Mouse (Mus musculus) urinary bladder, postnatal 14 days (tissue): ENCODE results near the gene Odaph.
"Not testable (repeated sequence)": the region's sequence is repeated elsewhere in the genome, so short reads cannot be mapped to it uniquely, and the experiment has no call there.

Source experiments
- DNase-seq: peaks from one replicate; pipeline ENCODE4 v3.0.0; 2021; ENCODE audit warnings: low spot score

Odaph gene

GRCm38 (mm10) chr5:91987236-91987635 lies at the start of gene Odaph:
Gene Odaph, plus strand, starts transcription at chr5:91987475.
- no peak for DNase-seq

GRCm38 (mm10) chr5:91945609-91946008 lies 41.7 kb upstream of the Odaph start:
- DNase-seq = not testable (repeated sequence)

DNA sequence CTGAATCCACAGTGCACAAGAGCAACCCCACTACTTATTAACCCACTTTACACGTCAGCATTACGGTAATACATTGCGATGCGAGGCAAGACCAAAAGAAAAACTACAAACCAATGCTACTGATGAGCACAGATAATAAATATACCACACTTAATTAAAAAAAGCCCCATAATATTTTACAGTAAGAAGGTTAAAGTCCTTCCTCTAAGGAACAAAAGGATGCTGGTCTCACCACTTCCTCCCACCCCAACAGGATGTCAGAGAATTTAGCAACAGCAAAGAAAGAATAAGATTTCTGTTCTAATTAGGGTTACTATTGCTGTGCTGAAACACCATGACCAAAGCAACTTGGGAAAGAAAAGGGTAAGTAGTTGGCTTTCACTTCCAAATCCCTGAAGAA lies 40.3 kb upstream of the Odaph start:
- no peak for DNase-seq

- DNase-seq = no peak
Measured at GRCm38 (mm10) chr5:91949441-91949840, 37.8 kb upstream of the Odaph start.

DNA sequence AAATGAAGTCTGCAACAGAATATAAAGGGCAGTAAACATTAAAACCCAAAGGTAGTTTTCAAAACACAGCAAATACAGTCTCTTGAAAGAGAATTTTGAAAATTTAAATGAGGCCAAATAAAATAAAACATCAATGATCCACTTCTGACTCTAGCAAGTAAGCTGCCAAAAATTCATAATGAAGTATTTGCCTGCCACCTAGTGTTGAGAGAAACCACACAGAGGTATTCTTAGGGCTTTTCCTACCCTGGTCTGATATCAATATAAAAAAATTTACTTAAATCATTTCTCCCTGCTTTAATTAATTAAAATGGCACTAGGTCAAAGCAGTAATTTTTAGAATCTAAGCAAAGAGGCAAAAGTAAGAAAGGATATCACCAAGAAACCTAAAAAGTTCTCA lies 35.9 kb upstream of the Odaph start:
- DNase-seq = no peak

DNA sequence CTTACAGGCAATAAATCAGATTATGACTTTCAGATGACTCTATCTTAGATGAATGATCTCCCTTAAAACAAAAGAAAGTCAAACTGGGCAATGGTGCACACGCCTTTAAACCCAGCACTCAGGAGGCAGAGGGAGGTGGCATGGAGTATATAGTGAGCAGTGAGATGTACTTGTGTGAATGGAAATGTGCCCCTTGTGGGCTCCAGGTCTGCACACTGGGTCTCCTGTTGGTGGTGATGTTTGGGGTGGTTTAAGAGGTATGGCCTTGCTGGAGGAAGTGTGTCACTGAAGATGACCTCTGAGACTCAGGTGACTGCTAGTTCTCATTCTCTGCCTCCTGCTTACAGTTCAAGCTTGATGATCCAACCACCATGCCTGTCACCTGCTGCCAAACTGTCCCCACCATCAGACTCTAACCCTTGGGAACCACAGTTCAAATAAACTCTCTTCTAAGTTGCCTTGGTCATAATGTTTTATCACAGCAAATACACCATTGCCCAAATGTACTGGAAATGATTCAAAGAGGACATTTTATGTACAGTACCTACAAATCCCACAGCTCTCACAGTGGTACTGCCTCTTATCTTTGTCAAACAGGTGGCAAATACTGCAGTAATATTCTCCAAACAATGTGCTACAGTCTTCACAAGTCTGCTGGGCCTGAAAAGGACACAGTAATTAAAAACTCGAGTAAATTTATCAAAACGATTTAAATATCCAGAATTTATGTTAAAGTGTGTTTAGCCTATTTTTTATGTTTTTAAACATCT lies 30.1 kb upstream of the Odaph start:
- DNase-seq = no peak

DNA sequence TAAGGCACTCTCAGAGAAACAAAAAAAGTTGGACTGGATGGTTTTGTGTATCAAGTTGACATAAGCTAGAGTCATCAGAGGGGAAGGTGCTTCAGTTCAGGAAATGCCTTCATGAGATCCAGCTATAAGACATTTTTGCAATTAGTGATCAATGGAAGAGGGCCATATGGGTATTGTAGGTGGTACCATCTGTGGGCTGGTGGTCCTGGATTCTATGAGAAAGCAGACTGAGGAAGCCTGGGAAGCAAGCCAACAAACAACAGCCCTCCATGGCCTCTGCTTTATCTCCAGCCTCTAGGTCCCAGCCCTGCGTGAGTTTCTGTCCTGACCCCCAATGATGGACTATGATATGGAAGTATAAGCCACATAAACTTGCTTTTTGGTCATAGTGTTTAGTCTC lies 28.2 kb upstream of the Odaph start:
- DNase-seq = no peak

DNA sequence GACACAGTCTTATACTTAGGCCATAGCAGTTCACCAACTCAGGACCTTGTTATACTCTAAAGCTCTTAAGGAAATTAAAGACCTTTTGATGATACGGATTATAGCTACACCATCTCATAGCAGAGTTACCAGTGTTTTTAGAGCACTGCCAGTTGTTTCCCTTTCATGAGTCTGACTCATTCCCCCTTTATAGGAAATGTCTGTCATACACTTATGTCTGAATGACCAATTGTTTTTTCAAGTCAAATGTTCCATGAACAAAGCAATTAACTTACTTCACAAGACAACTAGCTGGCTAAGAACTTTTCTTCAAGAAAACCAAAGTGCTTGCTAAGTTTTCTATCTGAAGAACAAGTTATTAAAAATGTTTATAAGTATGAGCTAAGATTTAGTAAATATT lies 27.3 kb upstream of the Odaph start:
- no peak for DNase-seq

DNA sequence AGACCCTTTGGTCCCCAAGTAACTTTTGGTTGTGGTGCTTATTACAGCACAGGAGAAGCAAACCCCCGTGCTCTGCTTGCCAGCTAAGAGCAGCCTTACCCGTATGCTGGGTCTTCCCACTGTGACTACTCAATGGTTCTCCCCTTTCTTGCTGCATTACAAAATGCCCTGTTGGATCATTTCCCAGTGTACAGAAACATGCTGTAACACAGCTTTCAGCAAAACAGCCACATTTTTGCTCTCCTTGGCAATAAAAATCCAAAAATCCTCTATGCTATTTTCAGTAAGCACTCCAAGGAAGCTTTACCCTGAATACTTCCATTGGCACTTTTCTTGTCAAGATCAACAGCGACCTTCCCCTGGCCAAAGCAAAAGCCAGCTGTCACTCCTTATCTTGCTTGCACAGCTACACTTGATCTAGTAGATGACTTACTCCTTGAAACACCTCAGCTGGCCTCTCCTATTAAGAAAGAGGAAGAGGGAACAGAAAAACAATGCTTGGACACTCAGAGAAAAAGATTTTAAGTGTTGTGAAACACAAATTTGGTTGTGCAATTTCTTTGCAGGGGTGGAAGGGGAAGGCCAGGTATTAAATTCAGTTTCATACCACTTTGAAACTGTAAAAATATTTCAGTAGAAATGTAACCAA lies 26.5 kb upstream of the Odaph start:
- no peak for DNase-seq

DNA sequence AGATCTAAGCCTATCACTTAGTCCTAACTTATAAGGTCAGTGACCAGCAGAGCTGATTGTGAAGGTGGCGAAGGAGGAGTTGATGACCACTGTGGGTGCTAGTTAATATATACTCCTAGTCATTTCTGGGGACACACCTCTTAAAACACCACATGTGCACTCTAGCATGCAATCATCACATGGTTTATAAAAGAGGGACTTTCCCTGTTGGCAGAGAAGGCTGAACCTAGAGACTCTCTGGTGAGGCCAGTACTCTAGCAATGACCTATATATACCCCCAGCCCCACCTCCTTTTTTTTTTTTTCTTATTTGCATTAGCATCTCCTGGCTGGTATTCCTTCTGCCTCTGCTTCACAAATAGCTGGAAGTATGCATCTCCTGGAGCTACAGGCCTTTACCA lies 25.9 kb upstream of the Odaph start:
- no peak for DNase-seq

- DNase-seq = no peak
Measured at GRCm38 (mm10) chr5:91962259-91962638, 25.0 kb upstream of the Odaph start.

DNA sequence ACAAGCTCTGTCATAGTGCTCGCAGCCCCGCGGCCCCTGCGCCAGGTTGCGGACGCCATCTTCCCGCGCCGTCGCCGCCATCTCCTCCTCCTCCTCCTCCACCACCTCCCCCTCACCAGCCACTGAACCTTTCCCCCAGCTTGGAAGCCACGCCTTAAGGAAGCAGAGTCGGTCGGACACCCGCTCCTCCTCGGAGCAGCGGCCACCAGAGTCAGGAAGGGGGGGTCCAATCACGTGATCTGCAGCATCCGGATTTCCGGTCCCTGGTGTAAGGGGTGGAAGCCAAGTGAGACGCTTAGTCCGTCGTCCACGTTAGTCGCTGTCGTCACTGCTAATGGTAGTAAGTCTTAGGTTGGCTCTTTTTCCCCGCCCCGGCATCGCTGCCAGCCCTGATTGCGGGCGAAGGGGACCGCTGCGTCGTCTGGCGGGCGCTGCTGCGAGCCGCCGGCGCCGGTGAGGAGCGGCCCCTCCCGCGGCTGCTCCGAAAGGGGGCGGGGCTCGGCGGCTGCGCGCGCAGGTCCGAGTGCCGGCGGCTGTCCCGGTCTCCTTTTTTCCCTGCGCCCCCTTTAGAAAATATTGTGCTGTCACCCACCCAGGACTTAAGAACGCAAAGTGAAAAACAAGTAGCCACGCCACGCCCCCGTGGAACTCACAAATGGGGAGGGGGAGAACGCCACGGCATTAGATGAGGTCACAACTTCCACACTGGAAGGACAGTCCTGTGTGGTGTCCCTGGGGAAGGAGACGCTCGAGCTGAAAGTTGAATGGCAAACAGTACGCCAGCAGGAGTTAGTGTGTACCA lies 24.4 kb upstream of the Odaph start, which contains the start of gene Rchy1:
Rchy1 (minus strand) TSS at position 430 of the 802 bp plus-strand sequence.
- DNase-seq = peak; percentile 95

GRCm38 (mm10) chr5:91972046-91972445 lies 15.2 kb upstream of the Odaph start:
- DNase-seq = no peak

GRCm38 (mm10) chr5:91974002-91974401 lies 13.3 kb upstream of the Odaph start:
- DNase-seq = no peak

- no peak for DNase-seq
Measured at GRCm38 (mm10) chr5:91975758-91976157, 11.5 kb upstream of the Odaph start.

GRCm38 (mm10) chr5:91976566-91977396 lies 10.5 kb upstream of the Odaph start:
- DNase-seq = no peak

DNA sequence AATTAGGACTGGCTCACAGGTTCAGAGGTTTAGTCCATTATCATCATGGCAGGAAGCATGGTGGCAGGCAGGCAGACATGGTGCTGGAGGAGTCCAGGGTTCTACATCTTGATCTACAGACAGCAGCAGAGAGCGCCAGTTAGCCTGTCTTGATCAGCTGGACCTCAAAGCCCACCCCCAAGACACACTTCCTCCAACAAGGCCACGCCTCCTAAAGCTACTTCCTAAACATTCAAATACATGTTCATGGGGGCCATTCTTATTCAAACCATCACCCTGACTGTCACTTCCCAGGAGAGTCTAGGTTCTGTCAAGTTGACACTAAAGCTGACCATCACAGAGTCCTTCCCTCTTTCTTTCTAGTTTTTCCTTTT lies 9.9 kb upstream of the Odaph start:
- DNase-seq = no peak

DNA sequence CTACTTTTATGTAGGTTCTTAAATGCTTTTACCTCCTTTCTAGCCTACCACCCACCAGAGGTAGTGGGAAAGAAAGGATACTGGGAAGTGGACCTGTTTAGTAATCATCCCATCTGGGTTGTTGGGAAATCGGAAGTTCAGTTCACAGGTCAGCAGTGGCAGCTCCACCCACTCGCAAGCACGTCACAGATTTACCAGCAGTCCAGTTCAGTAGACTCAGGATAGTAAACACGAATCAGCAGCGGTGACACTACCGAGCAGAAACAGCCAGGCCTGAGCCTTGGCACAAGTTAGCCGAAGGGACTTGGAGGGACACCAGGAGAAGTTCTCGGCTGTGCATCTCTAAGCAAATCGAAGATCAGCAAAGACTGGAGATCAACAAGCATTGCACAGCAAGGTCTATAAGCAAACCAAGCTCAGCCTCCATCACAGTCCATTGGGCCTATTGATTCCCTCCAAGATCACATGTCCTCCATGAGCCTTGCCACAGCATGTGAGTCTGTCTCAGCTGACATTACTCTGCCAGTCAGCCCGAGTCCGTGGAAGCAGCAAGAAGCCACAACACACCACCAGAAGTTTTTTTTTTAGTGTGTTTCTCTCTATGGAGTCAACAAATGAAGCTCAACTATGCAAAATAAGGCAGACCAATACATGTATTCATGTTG lies 6.0 kb upstream of the Odaph start:
- no peak for DNase-seq

DNA sequence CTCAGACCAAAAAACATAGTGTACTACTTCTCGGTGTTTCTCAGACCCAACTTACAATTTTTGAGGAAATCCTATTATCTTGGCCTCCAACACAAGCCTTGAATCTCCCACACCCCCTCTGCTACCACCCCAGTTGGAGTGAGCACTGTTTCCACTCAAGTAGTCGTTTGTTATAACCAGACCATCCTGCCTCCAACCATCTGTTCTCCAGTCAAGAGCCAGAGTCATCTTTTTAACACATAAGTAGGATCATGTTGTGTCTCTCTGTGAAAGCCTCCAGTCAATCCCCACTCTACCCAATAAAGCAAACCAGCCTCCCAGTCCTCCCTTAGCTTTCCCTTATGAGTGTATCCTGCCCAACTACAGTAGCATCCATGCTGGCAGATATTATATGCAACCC lies 3.8 kb upstream of the Odaph start:
- no peak for DNase-seq

DNA sequence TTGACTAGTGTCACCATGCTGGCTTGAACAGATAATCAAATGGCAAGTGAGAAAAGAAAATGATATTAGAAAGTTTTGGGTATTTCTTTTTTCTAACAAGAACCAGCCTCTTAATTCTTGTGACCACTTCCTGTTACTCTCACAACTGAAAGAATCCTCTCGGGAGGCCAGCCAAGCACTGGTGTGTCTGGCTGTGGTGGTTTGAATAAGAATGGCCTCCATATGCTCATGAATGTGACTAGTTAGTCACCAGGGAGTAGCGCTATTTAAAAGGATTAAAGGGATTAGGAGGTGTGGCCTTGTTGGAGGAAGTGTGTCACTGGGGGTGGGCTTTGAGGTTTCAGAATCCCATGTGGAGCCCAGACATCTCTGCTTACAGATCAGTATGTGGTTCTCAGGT lies 1.6 kb upstream of the Odaph start:
- no peak for DNase-seq

DNA sequence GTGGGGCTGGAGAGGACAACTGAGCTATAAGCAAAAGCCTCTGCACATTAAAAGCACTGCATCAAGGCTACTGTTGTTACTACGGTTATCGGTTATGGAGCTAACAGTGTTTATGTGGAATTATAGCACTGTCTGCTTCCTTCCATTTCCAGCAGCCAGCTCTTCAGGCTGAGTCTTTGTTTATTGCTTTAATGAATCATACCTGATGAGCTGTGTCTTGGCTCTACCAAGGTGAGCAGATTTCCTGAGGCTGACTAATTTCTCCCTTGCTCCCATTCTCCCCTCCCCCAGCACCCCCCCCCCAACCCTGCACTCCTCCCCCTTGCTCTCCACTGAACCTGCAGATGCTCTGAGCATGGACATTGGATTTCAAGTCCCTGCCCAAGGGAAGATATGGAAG lies 524 bp downstream of the Odaph start:
- DNase-seq = no peak

DNA sequence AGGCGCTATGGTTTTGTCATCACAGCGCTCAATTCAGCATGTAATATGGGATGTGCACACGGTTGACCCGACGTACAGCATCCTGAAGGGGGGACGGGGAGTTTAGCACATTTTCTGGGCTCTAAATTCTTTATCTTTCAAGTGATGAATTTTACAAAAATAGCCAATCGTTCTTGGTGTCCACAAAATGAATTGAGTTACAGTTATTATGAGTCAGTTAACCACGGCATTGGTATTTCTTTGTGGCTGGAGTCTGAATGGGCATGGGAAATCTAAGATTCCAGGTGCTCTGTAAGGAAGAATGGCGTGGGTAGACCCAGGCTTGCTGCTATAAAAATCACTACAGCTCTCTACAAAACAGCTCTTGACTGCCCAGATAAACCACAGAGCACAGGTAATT lies 2.0 kb downstream of the Odaph start:
- DNase-seq = no peak
